Mouse (Mus musculus) gastrocnemius, adult 2 months (tissue): Measurements from ENCODE around the gene Pla1a. TPM values are rescaled to one million over a fixed set of nuclear protein-coding genes. Genes with fewer than 3 reads are reported as not detected.

Source experiments
- DNase-seq: peaks from one replicate; pipeline ENCODE4 v3.0.0; 2022
- H3K27ac ChIP-seq: fragments of 200-600 bp; 2 replicates; pipeline ENCODE4 v1.8.1; 2022; ENCODE audit warnings: mild to moderate bottlenecking
- H3K4me3 ChIP-seq: fragments of 200-600 bp; 2 replicates; pipeline ENCODE4 v1.8.1; 2022; ENCODE audit warnings: mild to moderate bottlenecking, moderate library complexity
- CTCF ChIP-seq: fragments of 200-600 bp; IDR thresholded peaks from 2 replicates; pipeline ENCODE4 v1.8.1; 2022; ENCODE audit warnings: antibody characterized with exemption, mild to moderate bottlenecking, moderate library complexity
- intact Hi-C: fragments of 180-260 bp; cut with DNase I; formaldehyde crosslinking; loops from one replicate; pipeline ENCODE4 v1.15.1; 2025
- total RNA-seq, 2 experiments: library from RNA; stranded (reverse); gene quantifications; 2 replicates each; pipeline ENCODE4 v1.2.3; 2021

Gene Pla1a
- total RNA-seq, 2 experiments from 2014 or later, result 5.3 to 6.3 TPM

- Histone ChIP-seq H3K27ac (no peak overlapping the region), H3K4me3 (no peak overlapping the region)
- intact Hi-C loops, result no loop called here
- TF ChIP-seq CTCF, result no peak
- DNase-seq, result no peak
Observed at GRCm38 (mm10) chr16:38467917-38468705, 35.2 kb upstream of the Pla1a start.

DNA sequence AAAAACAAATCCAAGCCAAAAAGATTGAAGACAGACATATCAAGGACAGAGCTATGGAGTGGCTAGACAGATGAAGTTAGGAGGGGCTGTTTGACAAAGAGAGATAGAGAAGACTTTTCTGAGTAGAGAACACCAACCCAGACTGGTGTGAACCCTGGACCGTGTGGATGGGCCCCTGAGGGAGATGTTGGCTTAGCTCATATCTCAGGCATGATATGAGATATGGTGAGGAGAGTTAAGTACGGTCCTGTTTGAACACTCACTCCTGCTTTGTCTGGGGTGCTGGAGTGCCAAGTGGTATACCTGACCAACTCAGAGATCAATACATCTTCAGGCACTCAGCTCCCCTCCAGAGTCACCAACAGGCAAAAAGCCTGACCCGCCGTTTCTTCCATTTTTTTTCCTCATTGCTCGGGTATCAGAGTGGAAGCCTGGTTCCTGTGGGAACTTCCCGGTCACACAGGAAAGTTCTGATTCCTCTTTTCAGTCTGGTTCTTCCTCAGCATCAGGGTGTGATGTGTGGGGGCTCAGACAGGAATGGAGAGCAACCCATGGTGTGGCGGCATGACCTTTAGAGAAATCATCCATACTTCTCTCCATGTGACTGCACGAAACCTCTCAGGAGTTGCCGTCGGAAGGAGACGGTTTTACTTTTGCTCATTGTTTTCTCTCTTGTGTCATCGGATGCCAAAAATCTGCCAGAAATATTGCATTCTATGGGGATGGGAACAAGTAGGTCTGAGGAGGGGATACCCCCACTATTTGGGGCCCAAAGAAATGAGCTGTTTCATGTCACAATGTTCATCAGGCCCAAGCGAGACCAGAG lies 34.4 kb upstream of the Pla1a start:
- H3K27ac ChIP-seq, result no peak overlapping the region
- H3K4me3 ChIP-seq, result no peak overlapping the region
- DNase-seq, result no peak
- TF ChIP-seq CTCF, result no peak
- intact Hi-C loops, result no loop called here

DNA sequence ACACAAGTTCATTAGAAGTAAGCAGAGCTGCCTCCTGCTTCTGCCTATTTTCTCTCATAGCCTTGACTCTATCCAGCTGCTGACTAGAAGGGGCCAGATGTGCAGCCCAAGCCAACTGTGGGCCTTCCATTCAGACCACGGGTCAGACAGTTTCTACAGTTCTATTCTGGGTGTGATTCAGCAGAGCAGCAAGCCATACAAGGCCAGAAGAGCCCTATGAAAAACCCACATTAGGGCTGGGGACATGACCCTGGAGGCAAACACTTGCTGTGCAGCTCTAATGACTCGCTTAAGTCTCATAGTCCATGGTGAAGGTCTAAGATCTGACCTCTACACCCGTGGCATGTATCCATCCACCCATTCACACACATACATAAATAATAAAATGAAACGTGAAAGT lies 33.1 kb upstream of the Pla1a start:
- Histone ChIP-seq H3K4me3 (no peak overlapping the region), H3K27ac (no peak overlapping the region)
- DNase-seq, result no peak
- intact Hi-C loops, result no loop called here
- no peak for TF ChIP-seq CTCF

DNA sequence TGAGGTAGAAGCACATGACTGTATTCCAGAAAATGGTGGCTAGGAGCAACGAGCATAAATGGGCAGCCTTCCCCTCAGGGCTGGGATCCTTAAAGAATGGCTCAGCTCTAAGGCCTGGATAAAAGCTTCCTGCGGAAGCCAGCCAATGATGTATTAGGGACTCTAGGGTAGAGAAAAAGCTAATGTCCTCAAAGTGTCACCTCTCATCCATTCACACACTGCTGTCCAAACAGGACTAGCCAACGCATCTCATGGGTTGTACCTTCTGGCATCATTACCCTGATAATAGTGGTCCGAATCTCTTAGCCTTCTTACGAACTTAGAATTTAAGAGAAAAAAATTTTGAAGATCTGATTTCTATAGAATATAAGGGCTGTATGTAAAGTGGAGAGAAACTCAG lies 30.4 kb upstream of the Pla1a start:
- DNase-seq, result no peak
- TF ChIP-seq CTCF, result no peak
- intact Hi-C loops, result no loop called here
- H3K4me3 ChIP-seq, result no peak overlapping the region
- H3K27ac ChIP-seq, result no peak overlapping the region

GRCm38 (mm10) chr16:38462161-38462560 lies 29.2 kb upstream of the Pla1a start:
- TF ChIP-seq CTCF, result no peak
- intact Hi-C loops, result no loop called here
- Histone ChIP-seq H3K27ac (no peak overlapping the region), H3K4me3 (no peak overlapping the region)
- DNase-seq, result no peak

DNA sequence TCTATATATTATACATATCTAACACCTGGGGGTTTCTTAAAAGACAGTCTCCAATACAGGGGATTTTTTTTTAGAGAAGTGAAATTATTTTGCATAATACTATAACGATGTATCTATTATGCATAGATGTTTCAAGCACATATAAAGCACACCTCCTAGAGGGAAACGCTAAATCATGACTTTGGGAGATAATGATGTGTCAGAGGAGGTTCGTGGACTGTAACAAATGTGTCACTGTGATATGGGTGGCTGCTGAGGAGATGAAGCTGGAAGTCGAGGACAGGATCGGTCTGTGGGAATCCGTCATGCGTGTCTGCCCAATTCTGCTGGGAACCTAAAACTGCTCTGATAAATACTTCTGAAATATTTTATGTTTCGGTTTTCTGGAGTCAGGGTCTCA lies 28.8 kb upstream of the Pla1a start:
- H3K4me3 ChIP-seq, result no peak overlapping the region
- DNase-seq, result no peak
- TF ChIP-seq CTCF, result no peak
- intact Hi-C loops, result no loop called here
- no peak overlapping the region for H3K27ac ChIP-seq

GRCm38 (mm10) chr16:38459990-38460389 lies 27.0 kb upstream of the Pla1a start:
- Histone ChIP-seq H3K4me3 (no peak overlapping the region), H3K27ac (no peak overlapping the region)
- intact Hi-C loops, result no loop called here
- no peak for TF ChIP-seq CTCF
- no peak for DNase-seq

GRCm38 (mm10) chr16:38458600-38459280 lies 25.8 kb upstream of the Pla1a start:
- no peak for TF ChIP-seq CTCF
- DNase-seq, result no peak
- intact Hi-C loops, result no loop called here
- Histone ChIP-seq H3K4me3 (no peak overlapping the region), H3K27ac (no peak overlapping the region)

DNA sequence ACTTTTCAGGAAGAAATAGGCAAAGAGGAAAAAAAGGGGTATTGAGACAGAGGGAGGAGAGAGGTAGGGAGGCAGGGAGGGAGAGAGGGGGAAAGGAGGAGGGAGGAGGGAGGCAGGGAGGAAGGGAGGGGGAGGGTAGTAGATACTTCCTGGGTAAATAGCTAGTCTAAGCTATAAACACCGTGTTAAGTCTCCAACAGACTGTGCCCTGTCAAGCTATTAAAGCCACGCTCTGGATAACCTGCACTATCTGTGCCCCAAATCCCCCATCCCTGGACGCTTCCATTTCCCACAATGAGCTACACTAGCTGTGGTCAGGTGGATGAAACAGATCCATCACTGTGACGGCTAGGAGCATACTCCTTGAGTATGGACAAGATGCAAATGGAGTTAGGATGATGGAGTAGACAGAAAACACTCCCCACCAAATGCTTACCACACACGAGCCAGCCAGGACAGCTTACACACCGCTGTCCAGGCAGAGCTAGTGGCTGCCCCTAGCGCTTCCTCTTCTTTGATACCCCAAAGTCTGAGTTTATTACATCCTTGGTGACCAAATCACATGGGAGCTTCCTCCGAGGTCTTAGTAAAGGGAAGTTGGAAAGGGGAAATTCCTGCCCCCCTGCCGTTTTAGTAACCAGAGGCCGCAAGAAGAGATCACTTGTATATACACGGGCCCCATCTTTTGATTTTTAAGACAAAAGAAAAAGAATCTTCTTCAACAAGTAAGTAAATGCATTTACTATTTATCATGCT lies 24.0 kb upstream of the Pla1a start:
- no peak overlapping the region for H3K27ac ChIP-seq
- H3K4me3 ChIP-seq, result peak overlapping the region; percentile 28
- intact Hi-C loops, result no loop called here
- no peak for TF ChIP-seq CTCF
- DNase-seq, result no peak

- intact Hi-C loops, result no loop called here
- no peak within 1 kb of the TSS for H3K4me3 ChIP-seq
- no peak for DNase-seq
- no peak within 1 kb of the TSS for H3K27ac ChIP-seq
- no peak for TF ChIP-seq CTCF
Observed at GRCm38 (mm10) chr16:38455511-38456418, 22.8 kb upstream of the Pla1a start, which contains the start of gene Cd80. TSS of gene Cd80 (plus strand) at chr16:38455561.

DNA sequence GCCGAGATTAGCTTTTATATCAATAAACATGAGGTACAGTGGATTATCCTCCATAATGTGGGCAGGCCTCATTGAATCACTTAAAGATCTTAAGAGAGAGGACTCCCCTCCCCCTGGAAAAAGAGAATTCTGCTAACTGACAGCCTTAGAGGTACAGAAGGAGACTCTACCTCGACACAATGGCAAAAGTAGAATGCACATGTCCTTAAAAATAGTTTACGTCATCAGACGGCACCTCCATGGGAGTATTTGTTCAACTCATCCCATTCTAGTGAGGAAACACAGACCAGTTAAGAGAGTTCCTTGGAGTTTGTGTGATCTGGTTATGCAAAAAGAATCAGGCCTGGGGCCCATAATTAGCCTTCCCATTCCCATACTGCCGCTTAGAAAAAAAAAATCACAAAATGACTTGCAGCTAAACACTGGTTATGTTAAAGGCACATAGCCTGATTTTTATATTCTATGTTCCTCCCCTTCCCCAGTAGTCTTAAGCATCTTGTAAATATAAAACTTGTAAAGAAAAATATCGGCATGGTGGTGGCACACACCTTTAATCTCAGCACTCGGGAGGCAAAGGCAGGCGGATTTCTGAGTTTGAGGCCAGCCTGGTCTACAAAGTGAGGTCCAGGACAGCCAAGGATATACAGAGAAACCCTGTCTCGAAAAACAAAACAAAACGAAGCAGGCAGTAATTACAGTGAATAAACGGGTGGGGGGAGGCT lies 21.7 kb upstream of the Pla1a start:
- DNase-seq, result no peak
- intact Hi-C loops, result loop anchor here (5.0 kb wide), 1 partner anchor 57 kb away; no protein-coding TSS in a partner anchor
- Histone ChIP-seq H3K27ac (no peak overlapping the region), H3K4me3 (no peak overlapping the region)
- TF ChIP-seq CTCF, result no peak
